Mouse (Mus musculus) left cerebral cortex, postnatal 36 days (tissue): Measurements from ENCODE around the gene Ccdc47. TPM values are rescaled to one million over a fixed set of nuclear protein-coding genes. Genes with fewer than 3 reads are reported as not detected.
"Not testable (repeated sequence)": the region's sequence is repeated elsewhere in the genome, so short reads cannot be mapped to it uniquely, and the experiment has no call there.

Source experiments
- DNase-seq, 2 experiments: peaks; one replicate each; pipeline ENCODE4 v3.0.0; 2021 to 2022; ENCODE audit warnings: low spot score in 2 of 2, mixed read lengths in 1 of 2
- intact Hi-C: fragments of 180-260 bp; cut with DNase I; formaldehyde crosslinking; loops from one replicate; pipeline ENCODE4 v1.15.1; 2025
- total RNA-seq, 2 experiments: library from RNA; stranded (reverse); gene quantifications; 2 replicates each; pipeline ENCODE4 v1.2.3; 2021

Ccdc47 gene
- total RNA-seq, result 10 to 100 TPM; 79.5 to 86.6 TPM

- intact Hi-C loops, result loop anchor here (1.0 to 5.0 kb wide), 2 partner anchors 41 to 55 kb away; partner anchors contain the start of genes Ftsj3 and Psmc5
- peak; percentile 96 to 97 for DNase-seq
Observed at GRCm38 (mm10) chr11:106215927-106216729, at the start of gene Ccdc47. Gene Ccdc47 (minus strand): TSS chr11:106216344.

GRCm38 (mm10) chr11:106265570-106265969 lies 49.4 kb upstream of the Ccdc47 start:
- no peak for DNase-seq
- intact Hi-C loops, result no loop called here

GRCm38 (mm10) chr11:106264988-106265387 lies 48.8 kb upstream of the Ccdc47 start:
- DNase-seq, result no peak
- intact Hi-C loops, result no loop called here

DNA sequence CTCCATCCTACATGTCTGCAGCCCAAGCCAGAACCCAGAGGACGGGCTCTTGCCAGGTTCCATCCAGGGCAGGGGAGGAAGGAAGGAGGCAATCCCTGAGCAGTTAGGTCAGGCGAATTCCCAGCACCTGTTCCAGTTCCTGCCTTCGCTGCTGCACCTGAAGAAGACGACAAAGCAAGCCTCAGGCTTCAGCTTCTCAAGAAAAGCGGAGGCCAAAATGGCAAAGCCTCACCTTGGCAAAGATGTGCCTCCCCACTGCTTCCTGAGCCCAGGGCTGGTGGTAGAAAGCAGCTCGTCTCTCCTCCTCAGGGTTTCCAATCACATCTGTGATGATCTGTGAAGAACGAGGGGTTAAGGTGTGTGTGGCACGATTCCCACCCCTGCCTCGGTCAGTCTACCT lies 47.8 kb upstream of the Ccdc47 start:
- intact Hi-C loops, result no loop called here
- no peak for DNase-seq

GRCm38 (mm10) chr11:106260826-106261450 lies 44.8 kb upstream of the Ccdc47 start:
- no peak for DNase-seq
- intact Hi-C loops, result no loop called here

DNA sequence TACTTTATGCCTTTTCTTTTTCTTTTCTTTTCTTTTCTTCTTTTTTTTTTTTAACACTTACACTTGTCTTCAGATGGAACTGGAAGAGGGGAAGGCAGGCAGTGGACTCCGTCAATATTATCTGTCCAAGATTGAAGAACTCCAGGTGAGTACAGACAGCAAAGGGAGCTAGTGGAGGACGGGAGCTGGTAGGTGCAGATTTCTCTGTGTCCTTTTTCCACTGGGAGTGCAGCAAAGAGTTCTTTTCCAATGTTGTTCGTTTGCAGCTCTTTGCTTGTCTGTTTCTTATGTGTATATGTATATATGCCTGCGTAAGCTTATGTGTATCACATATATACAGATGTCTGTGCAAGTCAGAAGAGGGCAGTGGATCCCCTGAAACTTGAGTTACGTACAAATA lies 40.6 kb upstream of the Ccdc47 start:
- DNase-seq, result no peak
- intact Hi-C loops, result loop anchor here (5.0 kb wide), 1 partner anchor 39 kb away; the partner anchor contains the start of genes Ccdc47 and Ddx42

GRCm38 (mm10) chr11:106255685-106256451 lies 39.7 kb upstream of the Ccdc47 start, which contains the start of the genes Ftsj3 and Psmc5:
Gene Ftsj3 (minus strand): TSS chr11:106256079.
Gene Psmc5 (plus strand): TSS chr11:106256154.
- intact Hi-C loops, result loop anchor here (5.0 kb wide), 1 partner anchor 39 kb away; the partner anchor contains the start of genes Ccdc47 and Ddx42
- DNase-seq, result peak; percentile 97 to 98

GRCm38 (mm10) chr11:106255174-106255573 lies 39.0 kb upstream of the Ccdc47 start:
- DNase-seq, result no peak
- intact Hi-C loops, result loop anchor here (5.0 kb wide), 1 partner anchor 38 kb away; the partner anchor contains the start of genes Ccdc47 and Ddx42

DNA sequence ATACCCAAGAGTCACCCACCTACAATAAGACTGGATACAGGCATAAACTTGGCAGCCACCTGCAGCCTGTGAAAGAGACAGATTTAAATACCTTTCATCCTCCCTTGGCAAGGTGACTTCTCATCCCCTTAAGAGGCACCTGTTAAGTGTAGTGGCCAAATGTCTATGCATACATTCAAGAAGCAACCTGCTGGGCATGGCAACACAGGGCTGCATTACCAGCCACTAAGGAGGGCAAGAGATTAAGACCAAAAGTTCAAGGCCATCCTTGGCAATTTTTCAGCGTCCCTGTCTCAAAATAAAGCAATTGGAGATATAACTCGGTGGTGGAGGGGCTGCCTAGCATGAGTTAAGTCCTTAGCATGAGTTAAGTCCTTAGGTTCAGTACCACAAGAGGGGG lies 38.6 kb upstream of the Ccdc47 start:
- intact Hi-C loops, result loop anchor here (5.0 kb wide), 1 partner anchor 37 kb away; the partner anchor contains the start of genes Ccdc47 and Ddx42
- DNase-seq, result no peak

DNA sequence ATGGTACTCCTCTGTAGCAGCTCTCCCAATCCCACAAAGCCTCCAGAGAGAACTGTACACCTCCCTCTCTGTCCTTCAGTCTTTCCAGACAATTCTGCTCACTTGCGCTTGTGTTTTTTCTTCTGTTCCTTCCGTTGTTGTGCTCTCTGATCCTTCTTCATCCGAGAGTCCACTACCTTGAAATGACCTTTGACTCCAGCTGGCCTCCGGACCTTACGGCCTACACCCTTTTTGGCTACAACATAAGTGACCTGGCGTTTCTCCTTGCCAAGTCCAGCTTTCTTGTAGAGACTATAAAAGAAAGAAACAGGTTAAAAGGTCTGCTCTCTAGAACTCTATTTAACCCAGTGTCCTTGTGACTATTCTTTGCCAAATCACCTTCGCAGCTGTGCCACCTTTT lies 33.2 kb upstream of the Ccdc47 start:
- no peak for DNase-seq
- intact Hi-C loops, result no loop called here

DNA sequence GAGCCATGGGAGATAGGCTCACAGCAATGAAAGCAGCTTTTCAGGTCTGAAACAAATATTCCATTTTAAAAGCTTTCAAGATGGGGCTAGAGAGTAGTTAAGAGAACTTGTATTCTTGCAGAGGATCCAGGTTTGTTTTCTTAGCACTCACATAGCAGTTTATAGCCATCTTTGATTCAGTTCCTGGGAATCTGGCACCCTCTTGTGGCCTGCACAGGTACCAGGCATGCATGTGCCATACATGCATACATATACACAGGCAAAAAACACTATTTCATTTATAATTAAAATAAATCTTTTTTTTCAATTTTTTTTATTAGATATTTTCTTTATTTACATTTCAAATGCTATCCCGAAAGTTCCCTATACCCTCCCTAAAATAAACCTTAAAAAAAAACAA lies 30.7 kb upstream of the Ccdc47 start:
- intact Hi-C loops, result no loop called here
- no peak for DNase-seq

DNA sequence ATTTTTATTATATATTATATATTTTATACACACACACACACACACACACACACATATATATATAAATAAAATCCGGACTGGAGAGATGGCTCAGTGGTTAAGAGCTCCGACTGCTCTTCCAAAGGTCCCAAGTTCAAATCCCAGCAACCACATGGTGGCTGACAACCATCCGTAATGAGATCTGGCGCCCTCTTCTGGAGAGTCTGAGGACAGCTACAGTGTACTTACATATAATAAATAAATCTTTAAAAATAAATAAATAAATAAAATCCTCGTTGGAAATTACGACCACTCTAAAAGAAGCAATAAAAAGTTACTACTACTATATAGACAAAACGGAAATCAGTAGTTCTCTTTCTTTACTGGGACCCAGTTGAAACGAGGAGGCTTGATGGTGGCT lies 17.8 kb upstream of the Ccdc47 start:
- not testable (repeated sequence) for DNase-seq
- intact Hi-C loops, result loop anchor here (5.0 kb wide), 1 partner anchor 77 kb away; no protein-coding TSS in a partner anchor

- intact Hi-C loops, result no loop called here
- no peak for DNase-seq
Observed at GRCm38 (mm10) chr11:106220603-106221002, 4.5 kb upstream of the Ccdc47 start.

GRCm38 (mm10) chr11:106216730-106217490 lies 766 bp upstream of the Ccdc47 start, which contains the start of gene Ddx42:
Gene Ddx42 (plus strand): TSS chr11:106216926.
- intact Hi-C loops, result loop anchor here (1.0 to 5.0 kb wide), 2 partner anchors 40 to 56 kb away; partner anchors contain the start of genes Ftsj3 and Psmc5
- peak; percentile 90 to 93 for DNase-seq

- intact Hi-C loops, result loop anchor here (5.0 kb wide), 1 partner anchor 42 kb away; the partner anchor contains the start of genes Ftsj3 and Psmc5
- DNase-seq, result no peak
Observed at GRCm38 (mm10) chr11:106215450-106215859, 689 bp downstream of the Ccdc47 start.

DNA sequence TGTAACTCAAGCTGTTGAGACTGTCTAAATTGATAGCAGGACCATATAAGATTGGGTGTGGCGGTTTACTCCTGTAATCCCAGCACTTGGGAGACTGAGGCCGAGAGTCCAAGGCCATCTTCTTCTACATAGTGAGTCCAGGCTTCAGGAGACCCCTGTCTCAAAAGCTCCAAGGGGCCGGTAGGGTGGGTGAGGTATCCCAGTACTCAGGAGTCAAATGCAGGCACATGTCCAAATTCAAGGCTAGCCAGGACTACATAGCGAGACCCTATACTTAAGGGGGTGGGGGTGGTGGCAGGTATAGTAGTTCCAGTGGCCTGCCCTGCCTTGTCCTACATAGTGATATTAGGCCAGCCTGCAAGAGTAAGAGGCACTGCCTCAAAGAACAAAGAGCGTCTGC lies 1.3 kb downstream of the Ccdc47 start:
- no peak for DNase-seq
- intact Hi-C loops, result loop anchor here (5.0 kb wide), 1 partner anchor 42 kb away; the partner anchor contains the start of genes Ftsj3 and Psmc5

- intact Hi-C loops, result no loop called here
- no peak for DNase-seq
Observed at GRCm38 (mm10) chr11:106212771-106213170, 3.4 kb downstream of the Ccdc47 start.

- intact Hi-C loops, result loop anchor here (5.0 kb wide), 1 partner anchor 40 kb away; no protein-coding TSS in a partner anchor
- DNase-seq, result no peak
Observed at GRCm38 (mm10) chr11:106202123-106202465, 14.1 kb downstream of the Ccdc47 start, which contains the start of gene Strada. Gene Strada (minus strand): TSS chr11:106202168.
